Mouse (Mus musculus) hindbrain, embryonic 11.5 days (tissue): ENCODE measurements around the gene Poln. TPM values are rescaled to one million over a fixed set of nuclear protein-coding genes. Genes with fewer than 3 reads are reported as not detected.

Experiments
- ATAC-seq: fragments of 200-750 bp; cut with Nextera tagmentation; 2 replicates; pipeline ENCODE4 v1.8.0; 2017; ENCODE audit warnings: mild to moderate bottlenecking, moderate TSS enrichment, moderate library complexity; ENCODE audit not compliant: low FRiP score
- DNase-seq: peaks from one replicate; pipeline ENCODE4 v3.0.0-alpha.2; 2015; ENCODE audit warnings: low spot score
- H3K27ac ChIP-seq: fragments of 300-500 bp; sonication (generic); 2 replicates; pipeline ENCODE4 v1.5.1; 2014; ENCODE audit warnings: mild to moderate bottlenecking, low read depth, low read length
- H3K27me3 ChIP-seq: fragments of 300-500 bp; sonication (generic); 2 replicates; pipeline ENCODE4 v1.6.1; 2014; ENCODE audit warnings: mild to moderate bottlenecking, low read length, moderate library complexity, mixed read lengths; ENCODE audit not compliant: control insufficient read depth, insufficient read depth
- H3K36me3 ChIP-seq: fragments of 300-500 bp; sonication (generic); 2 replicates; pipeline ENCODE4 v1.6.1; 2014; ENCODE audit warnings: mild to moderate bottlenecking, low read length, moderate library complexity, mixed read lengths; ENCODE audit not compliant: control insufficient read depth, insufficient read depth
- H3K4me1 ChIP-seq: fragments of 300-500 bp; sonication (generic); replicated peaks from 2 replicates; pipeline ENCODE4 v1.6.1; 2014; ENCODE audit warnings: low read length, mixed read lengths; ENCODE audit not compliant: control insufficient read depth, insufficient read depth
- H3K4me2 ChIP-seq: fragments of 300-500 bp; sonication (generic); replicated peaks from 2 replicates; pipeline ENCODE4 v1.6.1; 2014; ENCODE audit warnings: mild to moderate bottlenecking, low read depth, low read length
- H3K4me3 ChIP-seq: fragments of 300-500 bp; sonication (generic); 2 replicates; pipeline ENCODE4 v1.5.1; 2014; ENCODE audit warnings: low read depth, low read length
- H3K9ac ChIP-seq: fragments of 300-500 bp; sonication (generic); 2 replicates; pipeline ENCODE4 v1.6.1; 2014; ENCODE audit warnings: low read depth, low read length
- H3K9me3 ChIP-seq: fragments of 300-500 bp; sonication (generic); 2 replicates; pipeline ENCODE4 v1.6.1; 2016; ENCODE audit warnings: low read length; ENCODE audit not compliant: control insufficient read depth
- WGBS: fragments of 180-500 bp; shearing (Covaris S2); extraction: QIAGEN DNeasy Blood & Tissue Kit; methylation state at CpG from one replicate; pipeline ENCODE4 v1.1.7; 2014; 5-methylcytosine and 5-hydroxymethylcytosine counted together
- polyA plus RNA-seq: library from polyadenylated mRNA; unstranded; fragments of >200 nt; fragmentation: Nextera tagmentation; extraction: Ambion mirVana; gene quantifications from 2 replicates; pipeline ENCODE4 v1.2.1, GENCODE M21; 2014

Gene Poln
- polyA plus RNA-seq, 1 experiment from 2014 or later, result 0.26 TPM

- no peak for DNase-seq
- Histone ChIP-seq H3K9me3 (no peaks in the 10 kb centered on the region), H3K36me3 (no peaks in the 10 kb centered on the region), H3K27me3 (no peaks in the 10 kb centered on the region), H3K4me3 (no peak overlapping the region), H3K4me1 (no peaks in the 10 kb centered on the region), H3K4me2 (no peak overlapping the region), H3K9ac (no peak overlapping the region), H3K27ac (no peak overlapping the region)
- 92% methylated on average over 4 of the region's 4 CpGs for WGBS
- ATAC-seq, result no peak
Measured at GRCm38 (mm10) chr5:34202006-34202405, 32.8 kb upstream of the Poln start.

DNA sequence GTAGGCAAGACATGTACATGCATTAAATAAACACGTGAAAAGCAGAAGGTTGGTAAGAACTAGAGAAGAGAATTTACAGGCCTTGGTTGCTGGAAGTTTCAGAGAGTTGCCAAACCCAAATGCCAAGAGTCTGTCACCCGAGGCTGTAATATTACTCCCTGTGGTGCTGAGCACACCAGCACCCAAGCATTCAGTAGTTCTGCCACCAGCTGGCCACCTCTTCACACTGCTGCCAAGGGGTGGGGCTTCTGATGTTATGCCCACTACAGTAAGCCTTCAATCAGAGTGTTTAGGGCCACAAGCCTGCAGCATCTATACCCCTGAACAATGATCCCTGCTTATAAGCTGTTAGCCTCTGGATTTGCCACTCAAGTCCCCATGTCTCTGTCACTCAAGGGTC, 32.1 kb upstream of the Poln start:
- no peaks in the 10 kb centered on the region for H3K36me3 ChIP-seq
- 72% methylated on average over 2 of the region's 2 CpGs for WGBS
- H3K9me3 ChIP-seq, result no peaks in the 10 kb centered on the region
- H3K27me3 ChIP-seq, result no peaks in the 10 kb centered on the region
- DNase-seq (no peak), ATAC-seq (no peak)
- no peak overlapping the region for H3K9ac ChIP-seq
- H3K4me1 ChIP-seq, result no peaks in the 10 kb centered on the region
- no peak overlapping the region for H3K4me3 ChIP-seq
- no peak overlapping the region for H3K27ac ChIP-seq
- H3K4me2 ChIP-seq, result no peak overlapping the region

DNA sequence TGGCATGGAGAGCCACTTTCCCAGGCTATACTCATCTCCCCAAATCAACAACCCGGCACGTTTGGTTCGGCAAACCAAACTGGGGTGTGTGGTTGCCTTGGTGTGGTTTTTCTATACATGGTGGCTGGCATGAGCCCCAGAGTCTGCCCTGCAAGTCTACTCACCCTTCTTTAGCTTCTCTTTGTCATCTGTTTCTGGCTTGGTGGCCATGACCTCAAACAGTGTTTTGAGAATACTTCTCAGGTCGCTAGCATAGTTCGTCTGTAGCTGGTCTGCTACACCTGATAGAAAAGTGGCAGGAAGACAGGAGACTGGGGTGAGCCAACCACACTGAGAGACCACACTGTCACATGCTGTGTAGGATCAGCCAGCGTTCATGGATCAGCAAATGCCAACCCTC, 29.4 kb upstream of the Poln start:
- no peak for ATAC-seq
- Histone ChIP-seq H3K27ac (no peak overlapping the region), H3K9ac (no peak overlapping the region), H3K36me3 (no peaks in the 10 kb centered on the region), H3K4me1 (no peaks in the 10 kb centered on the region), H3K9me3 (no peaks in the 10 kb centered on the region), H3K4me2 (no peak overlapping the region), H3K27me3 (no peaks in the 10 kb centered on the region), H3K4me3 (no peak overlapping the region)
- WGBS, result 86% methylated on average over 6 of the region's 6 CpGs
- no peak for DNase-seq

DNA sequence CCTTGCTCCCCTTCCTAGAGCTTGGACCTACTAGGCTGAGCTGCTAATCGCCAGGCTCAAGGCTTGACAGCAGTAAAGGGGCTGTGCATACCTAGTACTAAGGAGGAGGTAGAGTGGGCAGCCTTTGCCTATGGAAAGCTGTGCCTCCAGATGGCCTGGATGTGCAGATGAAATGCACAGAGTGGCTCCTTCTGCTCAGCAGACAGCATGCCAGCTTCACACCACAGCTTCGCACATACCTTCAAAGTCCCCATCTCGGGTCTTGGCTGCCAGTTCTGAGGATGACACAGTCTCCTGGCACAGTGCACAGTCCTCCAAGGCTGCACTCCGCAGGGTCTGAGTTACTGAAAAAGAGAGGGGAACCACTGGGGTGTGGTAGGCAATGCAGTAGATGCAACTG, 28.0 kb upstream of the Poln start:
- H3K9ac ChIP-seq, result no peak overlapping the region
- no peaks in the 10 kb centered on the region for H3K4me1 ChIP-seq
- 84% methylated on average over 4 of the region's 4 CpGs for WGBS
- no peaks in the 10 kb centered on the region for H3K9me3 ChIP-seq
- H3K27ac ChIP-seq, result no peak overlapping the region
- H3K36me3 ChIP-seq, result no peaks in the 10 kb centered on the region
- no peak for ATAC-seq
- H3K4me3 ChIP-seq, result no peak overlapping the region
- no peak for DNase-seq
- no peak overlapping the region for H3K4me2 ChIP-seq
- no peaks in the 10 kb centered on the region for H3K27me3 ChIP-seq

DNA sequence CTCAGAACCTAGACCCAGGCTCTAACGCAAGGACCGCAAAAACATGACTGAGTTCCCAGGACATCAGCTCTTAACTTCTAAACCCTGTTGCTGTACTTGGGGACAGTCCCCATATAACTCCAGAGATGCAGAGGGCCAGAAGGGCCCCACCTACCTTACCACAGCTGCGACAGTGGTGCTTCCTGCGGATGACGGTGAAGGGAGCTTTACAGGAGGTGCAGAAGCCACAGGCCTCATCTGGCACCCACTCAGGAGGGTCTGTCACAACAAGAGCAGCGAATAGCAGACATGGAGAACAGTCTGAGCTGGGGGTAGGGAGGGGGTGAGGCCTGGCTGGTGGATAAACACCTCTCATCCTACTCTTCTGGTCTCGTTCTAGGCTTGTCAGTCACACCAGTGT, 27.2 kb upstream of the Poln start:
- H3K36me3 ChIP-seq, result no peaks in the 10 kb centered on the region
- no peak for ATAC-seq

GRCm38 (mm10) chr5:34195786-34196185, 26.5 kb upstream of the Poln start:
- DNase-seq (no peak), ATAC-seq (no peak)
- Histone ChIP-seq H3K4me3 (no peak overlapping the region), H3K9me3 (no peaks in the 10 kb centered on the region), H3K9ac (no peak overlapping the region), H3K4me1 (no peaks in the 10 kb centered on the region), H3K27ac (no peak overlapping the region), H3K4me2 (no peak overlapping the region), H3K27me3 (no peaks in the 10 kb centered on the region), H3K36me3 (no peaks in the 10 kb centered on the region)
- 98% methylated on average over 12 of the region's 12 CpGs for WGBS

More for the DNA sequence above, 27.2 kb upstream of the Poln start:
- H3K4me3 ChIP-seq, result no peak overlapping the region
- no peaks in the 10 kb centered on the region for H3K27me3 ChIP-seq
- H3K27ac ChIP-seq, result no peak overlapping the region
- no peaks in the 10 kb centered on the region for H3K9me3 ChIP-seq
- 85% methylated on average over 7 of the region's 7 CpGs for WGBS
- DNase-seq, result no peak
- H3K4me2 ChIP-seq, result no peak overlapping the region
- H3K4me1 ChIP-seq, result no peaks in the 10 kb centered on the region
- H3K9ac ChIP-seq, result no peak overlapping the region

DNA sequence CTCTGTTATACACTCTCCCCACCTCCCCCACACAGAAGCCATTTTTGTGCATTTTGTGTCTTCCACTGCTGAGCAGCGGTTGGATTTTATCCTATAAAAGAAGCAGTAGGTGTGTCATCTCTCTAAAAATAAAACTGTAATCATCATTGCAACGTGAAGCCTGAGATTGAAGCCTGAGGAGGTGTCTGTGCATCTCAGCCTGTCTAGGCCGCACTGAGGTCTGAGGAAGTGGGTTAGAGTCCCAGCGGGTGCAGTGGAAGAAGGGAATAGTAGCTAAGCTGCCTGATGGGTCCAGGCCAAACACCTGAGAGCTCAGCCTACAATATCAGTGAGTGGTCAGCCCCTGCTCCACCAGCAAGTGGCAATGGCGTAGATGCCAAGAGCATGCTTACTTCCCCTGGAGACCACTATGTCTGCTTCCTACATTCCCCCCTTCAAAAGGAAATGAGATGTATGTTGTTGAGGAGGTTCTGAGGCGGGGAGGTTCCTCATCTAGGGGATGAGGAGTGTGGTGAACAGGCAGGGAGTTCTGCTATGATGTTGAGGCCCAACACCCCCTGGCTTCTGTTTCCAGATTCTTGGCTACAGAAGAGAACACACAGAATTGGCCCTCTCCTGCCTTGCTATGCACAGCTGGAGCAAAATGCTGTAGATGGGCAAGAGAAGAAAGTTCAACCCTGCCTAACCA, 25.9 kb upstream of the Poln start:
- ATAC-seq, result no peak
- no peaks in the 10 kb centered on the region for H3K27me3 ChIP-seq
- 82% methylated on average over 6 of the region's 6 CpGs for WGBS
- no peak overlapping the region for H3K4me3 ChIP-seq
- no peaks in the 10 kb centered on the region for H3K9me3 ChIP-seq
- DNase-seq, result no peak
- no peak overlapping the region for H3K27ac ChIP-seq
- H3K9ac ChIP-seq, result no peak overlapping the region
- no peak overlapping the region for H3K4me2 ChIP-seq
- H3K36me3 ChIP-seq, result no peaks in the 10 kb centered on the region
- no peaks in the 10 kb centered on the region for H3K4me1 ChIP-seq

GRCm38 (mm10) chr5:34194426-34194825, 25.2 kb upstream of the Poln start:
- DNase-seq (no peak), ATAC-seq (no peak)
- no peaks in the 10 kb centered on the region for H3K9me3 ChIP-seq
- H3K4me1 ChIP-seq, result no peaks in the 10 kb centered on the region
- H3K27me3 ChIP-seq, result no peaks in the 10 kb centered on the region
- no peak overlapping the region for H3K9ac ChIP-seq
- no peak overlapping the region for H3K4me2 ChIP-seq
- 56% methylated on average over 1 of the region's 1 CpGs for WGBS
- no peak overlapping the region for H3K27ac ChIP-seq
- no peak overlapping the region for H3K4me3 ChIP-seq
- H3K36me3 ChIP-seq, result no peaks in the 10 kb centered on the region

GRCm38 (mm10) chr5:34191843-34192242, 22.6 kb upstream of the Poln start:
- 81% methylated on average over 4 of the region's 4 CpGs for WGBS
- Histone ChIP-seq H3K4me3 (no peak overlapping the region), H3K9me3 (no peaks in the 10 kb centered on the region), H3K9ac (no peak overlapping the region), H3K4me2 (no peak overlapping the region), H3K27ac (no peak overlapping the region), H3K4me1 (peaks cover 5% of the 10 kb centered on the region; the same call in 1 of the 2 replicates), H3K27me3 (0 out of 2 replicates have a peak, but pooled peaks cover 2% of the 10 kb centered on the region), H3K36me3 (no peaks in the 10 kb centered on the region)
- peak; percentile 27 for DNase-seq
- ATAC-seq, result no peak
